Mouse (Mus musculus): Measurements from ENCODE around the gene Tagln2.

The Tagln2 gene

DNA sequence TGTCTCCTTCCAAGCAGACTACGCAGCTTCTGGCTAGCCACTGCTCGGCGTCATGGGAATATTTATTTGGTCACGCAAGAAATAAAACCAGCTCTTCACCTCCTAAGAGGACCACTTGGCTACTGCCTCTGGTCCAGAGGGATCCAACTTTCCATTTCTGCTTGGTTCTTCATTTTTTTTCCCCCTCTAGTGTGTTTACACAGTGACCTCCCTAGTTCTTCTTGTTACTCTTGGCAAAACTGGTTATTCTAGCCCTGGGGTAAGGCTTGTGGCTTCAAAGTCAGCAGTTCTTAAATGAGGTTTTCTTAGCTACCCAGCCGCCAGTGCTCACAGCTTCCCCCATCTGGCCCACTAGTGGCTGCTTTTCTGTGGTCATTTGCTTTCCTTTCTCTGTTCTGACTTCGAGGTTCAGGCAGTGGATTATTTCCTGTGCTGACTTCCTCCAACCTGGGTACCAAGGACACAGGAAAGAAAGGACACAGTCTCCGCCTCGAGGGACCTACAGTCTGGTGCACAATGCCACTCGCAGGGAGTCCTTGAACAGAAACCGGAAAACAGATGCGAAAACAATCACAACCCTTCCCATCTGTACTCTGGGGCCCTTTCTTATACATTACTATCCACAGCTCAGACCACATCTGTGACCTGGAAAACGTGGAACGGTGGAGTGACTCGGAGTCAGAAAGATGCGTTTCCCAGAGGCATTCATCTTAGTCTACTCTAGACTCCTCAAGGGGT is 25.3 kb downstream of the Tagln2 start:
- DNase-seq (ENCODE audit: extremely low spot score, low read depth, low spot score), result no peak

DNA sequence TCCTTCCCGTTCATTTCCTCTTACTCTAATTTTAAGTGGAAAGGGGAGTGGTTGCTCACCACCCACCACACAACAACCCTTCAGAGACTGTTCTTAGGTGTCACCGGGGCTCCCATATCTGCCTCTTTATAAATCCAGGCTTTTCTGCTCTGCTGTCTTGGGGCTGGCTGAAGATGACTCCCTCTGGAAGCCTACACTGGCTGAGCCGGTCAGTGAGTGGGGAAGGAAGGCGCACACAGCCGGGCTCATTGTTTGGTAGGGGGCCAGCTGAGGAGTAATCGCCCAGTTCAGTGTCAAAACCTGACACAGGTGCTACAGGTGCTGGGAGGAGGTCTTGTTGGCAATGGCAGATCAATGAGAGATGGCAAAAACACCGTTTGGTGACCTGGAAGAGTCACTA is 26.1 kb downstream of the Tagln2 start:
- no peak for DNase-seq (ENCODE audit: extremely low spot score, low read depth, low spot score)

DNA sequence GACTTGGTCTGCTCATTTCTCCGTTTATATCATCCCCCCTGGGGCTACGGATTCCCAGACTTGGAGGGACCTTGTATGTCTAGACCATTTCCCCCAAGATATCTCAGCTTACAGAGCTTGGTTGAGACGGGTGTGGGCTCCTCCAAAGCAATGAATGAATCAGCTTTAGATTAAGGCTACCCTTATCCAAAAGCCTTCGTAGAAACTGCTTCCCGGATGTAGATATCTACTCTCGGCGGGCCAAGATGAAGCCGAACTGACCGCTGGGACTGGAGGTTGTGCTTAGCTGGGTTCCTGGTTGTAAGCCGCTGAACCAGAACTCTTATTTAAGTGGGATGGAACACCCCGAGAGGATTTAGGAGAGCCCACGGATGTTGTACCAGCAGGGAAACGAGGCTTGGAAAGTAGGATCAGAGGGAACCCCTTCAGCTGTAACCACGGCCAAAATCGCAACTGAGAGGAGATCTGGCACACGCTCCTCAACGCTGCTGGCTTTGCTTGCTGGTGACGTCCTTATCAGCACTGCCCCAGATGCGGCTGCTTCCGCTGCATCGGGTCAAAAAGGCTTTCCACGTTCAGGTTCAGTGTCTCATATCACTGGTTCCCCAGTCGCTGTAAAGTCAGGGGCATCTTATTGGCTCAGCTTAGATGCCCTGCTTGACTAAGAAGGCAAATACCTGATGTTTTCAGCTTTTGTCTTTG is 26.7 kb downstream of the Tagln2 start:
- no peak for DNase-seq (ENCODE audit: extremely low spot score, low read depth, low spot score)

DNA sequence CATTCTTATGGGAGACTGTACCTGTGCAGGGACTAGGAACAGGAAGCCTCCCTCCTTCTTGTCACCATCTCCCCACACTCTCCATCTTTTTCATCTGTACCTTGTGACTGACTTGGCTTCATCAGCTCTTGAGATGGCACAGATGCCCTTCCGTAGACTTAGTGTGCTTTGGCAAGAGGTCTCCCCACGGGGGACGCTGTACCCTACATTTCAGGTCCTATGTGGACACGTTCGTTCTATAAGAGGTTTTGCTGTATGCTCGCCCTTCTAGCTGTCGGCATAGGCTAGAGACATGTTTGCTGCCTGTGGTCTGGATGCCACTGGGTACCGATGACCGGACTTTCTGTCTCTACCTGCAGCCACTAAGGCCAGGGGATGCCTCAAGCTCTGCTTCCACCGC is 27.6 kb downstream of the Tagln2 start:
- no peak for DNase-seq (ENCODE audit: extremely low spot score, low read depth, low spot score)

DNA sequence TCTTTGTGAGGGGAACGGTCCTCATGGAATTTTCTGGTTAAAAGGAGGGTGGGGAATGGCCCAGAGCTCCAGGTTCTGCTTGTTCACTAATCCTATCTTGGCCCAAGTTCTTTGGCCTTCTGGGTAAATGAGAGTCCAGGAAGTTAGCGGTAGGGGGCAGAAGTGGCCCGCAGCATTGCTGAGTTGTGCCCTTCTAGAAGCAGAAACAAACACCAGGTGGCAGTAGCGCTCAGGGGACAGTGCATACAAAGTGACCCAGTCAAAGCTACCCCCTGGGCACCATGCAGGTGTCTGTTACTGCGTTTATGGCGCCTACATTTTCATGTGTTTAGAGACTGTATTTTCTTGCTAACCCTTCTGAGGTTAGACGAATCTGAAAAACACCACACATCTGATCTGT is 28.9 kb downstream of the Tagln2 start:
- peak; percentile 63 for DNase-seq (ENCODE audit: extremely low spot score, low read depth, low spot score)

DNA sequence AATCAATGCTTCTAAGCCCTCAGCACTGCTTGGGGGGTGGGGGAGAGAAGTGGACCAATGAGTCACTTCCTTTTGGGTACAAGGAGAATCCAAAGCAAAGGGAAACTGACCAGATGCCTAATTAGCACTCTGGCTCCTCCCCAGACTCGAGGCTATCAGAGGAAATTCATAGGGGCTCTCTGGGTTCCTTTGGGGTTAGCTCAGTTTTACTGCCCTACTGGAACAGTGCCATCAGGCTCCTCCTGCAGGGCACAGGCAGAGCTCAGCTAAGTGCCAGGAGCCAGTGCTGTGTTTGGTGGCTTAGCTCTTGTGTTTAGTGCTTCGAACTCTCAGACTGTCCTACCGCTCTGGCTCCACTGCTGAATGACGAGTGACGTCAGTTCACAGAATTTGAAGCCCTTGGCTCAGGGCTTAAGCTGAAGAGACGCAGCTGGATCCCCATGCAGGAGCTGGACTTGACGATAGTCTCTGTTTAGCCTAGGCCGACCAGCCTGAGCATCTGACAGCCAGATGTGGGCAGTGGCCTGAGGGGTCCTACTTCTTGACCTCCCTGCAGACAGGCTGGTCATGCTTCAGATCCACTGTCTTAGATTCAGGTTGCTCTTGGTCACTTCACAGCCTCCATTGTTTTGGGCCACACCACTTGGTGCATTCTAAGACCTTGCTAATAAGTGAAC is 30.8 kb downstream of the Tagln2 start:
- no peak for DNase-seq (ENCODE audit: extremely low spot score, low read depth, low spot score)

GRCm38 (mm10) chr1:172532551-172532950 is 32.7 kb downstream of the Tagln2 start:
- no peak for DNase-seq (ENCODE audit: extremely low spot score, low read depth, low spot score)

- no peak for DNase-seq (ENCODE audit: extremely low spot score, low read depth, low spot score)
Observed at GRCm38 (mm10) chr1:172535116-172535515, 35.3 kb downstream of the Tagln2 start.

DNA sequence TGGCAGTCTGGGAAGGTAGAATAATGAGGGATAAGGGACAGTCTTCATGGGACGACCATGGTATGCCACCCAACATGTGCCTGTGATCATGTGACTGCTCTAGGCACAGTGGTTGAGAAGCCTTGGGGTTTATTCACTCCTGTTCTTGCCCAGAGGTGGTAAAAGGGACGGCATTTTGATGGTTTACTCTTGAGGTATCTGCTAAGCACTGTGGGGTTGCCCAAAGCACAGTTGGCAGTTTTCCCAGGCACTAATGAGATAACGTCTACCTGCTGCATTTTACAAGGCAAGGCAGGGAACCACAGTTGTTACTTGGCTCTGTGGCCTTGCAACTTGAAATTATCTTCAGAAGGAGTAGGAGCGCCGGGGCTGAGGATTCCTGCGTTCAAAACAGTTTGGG is 40.0 kb downstream of the Tagln2 start:
- no peak for DNase-seq (ENCODE audit: extremely low spot score, low read depth, low spot score)

GRCm38 (mm10) chr1:172540283-172540820 is 40.5 kb downstream of the Tagln2 start:
- DNase-seq (ENCODE audit: extremely low spot score, low read depth, low spot score), result no peak

- DNase-seq (ENCODE audit: extremely low spot score, low read depth, low spot score), result no peak
Observed at GRCm38 (mm10) chr1:172546062-172546461, 46.2 kb downstream of the Tagln2 start.

GRCm38 (mm10) chr1:172548501-172548900 is 48.7 kb downstream of the Tagln2 start:
- no peak for DNase-seq (ENCODE audit: extremely low spot score, low read depth, low spot score)

GRCm38 (mm10) chr1:172549314-172549713 is 49.5 kb downstream of the Tagln2 start:
- no peak for DNase-seq (ENCODE audit: extremely low spot score, low read depth, low spot score)

- no peak for DNase-seq (ENCODE audit: extremely low spot score, low read depth, low spot score)
Observed at GRCm38 (mm10) chr1:172549717-172550116, 49.9 kb downstream of the Tagln2 start.

- DNase-seq (ENCODE audit: extremely low spot score, low read depth, low spot score), result no peak
Observed at GRCm38 (mm10) chr1:172550551-172550951, 50.7 kb downstream of the Tagln2 start.

GRCm38 (mm10) chr1:172551009-172551408 is 51.2 kb downstream of the Tagln2 start:
- no peak for DNase-seq (ENCODE audit: extremely low spot score, low read depth, low spot score)

DNA sequence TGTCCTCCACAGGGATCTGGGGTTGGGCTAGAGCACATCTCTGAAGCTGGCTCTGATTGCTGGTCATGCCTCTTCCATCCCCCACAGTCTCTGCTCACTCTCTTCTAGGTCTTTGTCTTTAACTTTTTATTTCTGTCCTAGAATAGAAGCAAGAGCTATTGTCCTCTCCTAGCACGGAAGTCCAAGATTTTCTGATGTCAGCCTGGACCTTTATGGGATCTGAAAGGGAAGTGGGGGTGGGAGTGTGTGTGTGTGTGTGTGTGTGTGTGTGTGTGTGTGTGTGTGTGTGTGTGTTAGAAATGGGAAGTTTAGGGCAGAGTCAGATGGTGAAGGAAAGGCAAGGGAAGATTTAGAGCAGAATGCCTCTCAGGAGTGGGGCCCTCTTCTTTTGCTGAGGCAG is 52.8 kb downstream of the Tagln2 start:
- DNase-seq (ENCODE audit: extremely low spot score, low read depth, low spot score), result no peak

GRCm38 (mm10) chr1:172555638-172556037 is 55.8 kb downstream of the Tagln2 start, which contains the start of gene Vsig8:
TSS of gene Vsig8 (plus strand) at chr1:172555938.
- no peak for DNase-seq (ENCODE audit: extremely low spot score, low read depth, low spot score)

All from hindlimb bud, embryonic 11.5 days (tissue).